Mouse (Mus musculus): ENCODE measurements around the gene Hrg.

DNA sequence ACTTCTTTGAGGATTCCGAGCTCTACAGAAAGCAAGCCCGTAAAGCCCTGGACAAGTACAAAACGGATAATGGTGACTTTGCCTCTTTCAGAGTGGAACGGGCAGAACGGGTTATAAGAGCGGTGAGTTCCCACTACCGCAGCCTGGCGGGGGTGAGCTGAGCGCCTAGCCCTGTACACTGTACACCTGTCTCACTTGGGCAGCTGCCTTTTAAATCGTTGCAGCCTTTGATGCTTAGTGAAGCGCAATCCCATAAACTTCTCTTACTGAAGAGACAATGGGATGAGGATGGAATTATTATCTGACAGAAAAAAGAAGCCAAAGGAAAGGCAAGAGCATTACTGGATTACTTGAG, 5.2 kb downstream of the Hrg start:
- no peak for TF ChIP-seq POLR2A (IDR thresholded peaks at IDR 0.05; ENCODE audit: borderline replicate concordance, insufficient read depth, low read length)
- no peak for TF ChIP-seq CTCF (IDR thresholded peaks at IDR 0.05; ENCODE audit: borderline replicate concordance, insufficient read depth, low read depth, low read length)

Measured in cerebellum, adult 2 months (tissue).